Mouse (Mus musculus): ENCODE data around the gene Gcm1. TPM values are rescaled to one million over a fixed set of nuclear protein-coding genes. Genes with fewer than 3 reads are reported as not detected.

The Gcm1 gene
- total and polyA plus RNA-seq, 2 experiments from 2014 or later: not detected

GRCm38 (mm10) chr9:78045171-78045570 is 6.6 kb upstream of the Gcm1 start:
- 68% methylated on average over 6 of the region's 6 CpGs for WGBS
- ATAC-seq (no peak), DNase-seq (no peak)
- H3K9me3 ChIP-seq (ENCODE audit: low read length): no peaks in the 10 kb centered on the region
- no peaks in the 10 kb centered on the region for H3K36me3 ChIP-seq (ENCODE audit: insufficient read depth)
- no peak overlapping the region for H3K9ac ChIP-seq
- H3K27ac ChIP-seq (ENCODE audit: low read depth, low read length): no peak overlapping the region
- TF ChIP-seq CTCF (IDR thresholded peaks at IDR 0.05; ENCODE audit: low read depth): no peak
- no peaks in the 10 kb centered on the region for H3K27me3 ChIP-seq (ENCODE audit: insufficient read depth, low read length)
- no peaks in the 10 kb centered on the region for H3K4me1 ChIP-seq (ENCODE audit: insufficient read depth)
- no peak overlapping the region for H3K4me3 ChIP-seq (ENCODE audit: low read depth, low read length)
- no peak overlapping the region for H3K4me2 ChIP-seq (ENCODE audit: low read depth)

- Histone ChIP-seq H3K4me1 (ENCODE audit: insufficient read depth) (no peaks in the 10 kb centered on the region), H3K36me3 (ENCODE audit: insufficient read depth) (no peaks in the 10 kb centered on the region)
- no peak for ATAC-seq
These were observed 5.0 kb upstream of the Gcm1 start for GRCm38 (mm10) chr9:78046755-78047154.

GRCm38 (mm10) chr9:78050452-78050970 is 1.2 kb upstream of the Gcm1 start:
- Histone ChIP-seq H3K27me3 (ENCODE audit: insufficient read depth, low read length) (no peaks in the 10 kb centered on the region), H3K36me3 (ENCODE audit: insufficient read depth) (no peaks in the 10 kb centered on the region), H3K9ac (no peak overlapping the region), H3K9me3 (ENCODE audit: low read length) (no peaks in the 10 kb centered on the region), H3K4me3 (ENCODE audit: low read depth, low read length) (no peak overlapping the region), H3K4me2 (ENCODE audit: low read depth) (no peak overlapping the region), H3K4me1 (ENCODE audit: insufficient read depth) (no peaks in the 10 kb centered on the region), H3K27ac (ENCODE audit: low read depth, low read length) (no peak overlapping the region)
- DNase-seq (no peak), ATAC-seq (no peak)
- 68% methylated on average over 5 of the region's 5 CpGs for WGBS
- TF ChIP-seq CTCF (IDR thresholded peaks at IDR 0.05; ENCODE audit: low read depth): no peak

More at GRCm38 (mm10) chr9:78046755-78047154, 5.0 kb upstream of the Gcm1 start:
- Histone ChIP-seq H3K9me3 (ENCODE audit: low read length) (no peaks in the 10 kb centered on the region), H3K4me3 (ENCODE audit: low read depth, low read length) (no peak overlapping the region), H3K27me3 (ENCODE audit: insufficient read depth, low read length) (no peaks in the 10 kb centered on the region), H3K9ac (no peak overlapping the region), H3K4me2 (ENCODE audit: low read depth) (no peak overlapping the region), H3K27ac (ENCODE audit: low read depth, low read length) (no peak overlapping the region)
- whole genome bisulfite sequencing: 64% methylated on average over 20 of the region's 20 CpGs
- TF ChIP-seq CTCF (IDR thresholded peaks at IDR 0.05; ENCODE audit: low read depth): no peak
- no peak for DNase-seq

GRCm38 (mm10) chr9:78053821-78054220 is 2.1 kb downstream of the Gcm1 start:
- DNase-seq: no peak
- ATAC-seq: no peak
- Histone ChIP-seq H3K36me3 (ENCODE audit: insufficient read depth) (no peaks in the 10 kb centered on the region), H3K4me2 (ENCODE audit: low read depth) (no peak overlapping the region), H3K27me3 (ENCODE audit: insufficient read depth, low read length) (no peaks in the 10 kb centered on the region), H3K4me1 (ENCODE audit: insufficient read depth) (no peaks in the 10 kb centered on the region), H3K9ac (no peak overlapping the region), H3K9me3 (ENCODE audit: low read length) (no peaks in the 10 kb centered on the region), H3K27ac (ENCODE audit: low read depth, low read length) (no peak overlapping the region), H3K4me3 (ENCODE audit: low read depth, low read length) (no peak overlapping the region)
- TF ChIP-seq CTCF (IDR thresholded peaks at IDR 0.05; ENCODE audit: low read depth): no peak
- 78% methylated on average over 8 of the region's 8 CpGs for WGBS

DNA sequence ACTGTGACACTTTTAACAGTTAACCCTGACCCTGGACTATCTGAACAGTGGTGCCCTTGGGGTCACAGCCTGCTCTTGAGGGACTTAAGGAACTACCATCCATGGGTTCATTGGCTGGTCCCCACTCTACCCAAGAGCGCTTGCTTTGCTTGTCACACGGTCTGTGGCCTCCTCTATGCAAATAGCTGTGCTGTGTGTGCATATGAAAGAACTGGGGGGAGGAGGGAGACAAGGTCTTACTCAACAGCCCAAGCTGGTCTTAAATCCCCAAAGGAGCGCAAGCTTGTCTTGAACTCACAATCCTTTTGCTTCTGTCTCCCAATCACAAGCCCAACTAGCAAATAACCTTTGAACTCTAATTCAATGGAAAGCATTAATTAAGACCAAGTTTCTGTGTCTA is 2.6 kb downstream of the Gcm1 start:
- no peaks in the 10 kb centered on the region for H3K36me3 ChIP-seq (ENCODE audit: insufficient read depth)
- H3K27me3 ChIP-seq (ENCODE audit: insufficient read depth, low read length): no peaks in the 10 kb centered on the region
- DNase-seq (no peak), ATAC-seq (no peak)
- no peaks in the 10 kb centered on the region for H3K4me1 ChIP-seq (ENCODE audit: insufficient read depth)
- no peak overlapping the region for H3K9ac ChIP-seq
- no peak overlapping the region for H3K27ac ChIP-seq (ENCODE audit: low read depth, low read length)
- no peak for TF ChIP-seq CTCF (IDR thresholded peaks at IDR 0.05; ENCODE audit: low read depth)
- no peak overlapping the region for H3K4me2 ChIP-seq (ENCODE audit: low read depth)
- no peaks in the 10 kb centered on the region for H3K9me3 ChIP-seq (ENCODE audit: low read length)
- WGBS: 85% methylated on average over 3 of the region's 3 CpGs
- no peak overlapping the region for H3K4me3 ChIP-seq (ENCODE audit: low read depth, low read length)

DNA sequence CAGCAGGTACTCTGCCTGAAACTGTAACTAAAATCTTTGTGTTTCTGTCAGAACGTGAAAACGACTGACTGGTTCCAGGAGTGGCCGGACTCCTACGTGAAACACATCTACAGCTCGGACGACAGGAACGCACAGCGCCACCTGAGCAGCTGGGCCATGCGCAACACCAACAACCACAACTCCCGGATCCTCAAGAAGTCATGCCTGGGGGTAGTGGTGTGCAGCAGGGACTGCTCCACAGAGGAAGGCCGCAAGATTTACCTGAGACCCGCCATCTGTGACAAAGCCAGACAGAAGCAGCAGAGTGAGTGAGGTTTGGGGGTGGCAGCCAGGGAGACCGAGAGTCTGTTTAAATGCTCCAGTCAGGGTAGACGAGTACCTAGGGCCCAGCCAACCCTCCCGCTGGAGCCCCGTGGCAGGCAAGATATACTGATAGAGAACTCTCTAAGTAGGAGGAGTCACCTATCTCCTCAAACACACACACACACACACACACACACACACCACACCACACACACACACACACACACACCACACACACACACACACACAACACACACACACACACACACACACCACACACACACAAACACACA is 7.9 kb downstream of the Gcm1 start:
- DNase-seq (no peak), ATAC-seq (no peak)
- TF ChIP-seq CTCF (IDR thresholded peaks at IDR 0.05; ENCODE audit: low read depth): no peak
- no peaks in the 10 kb centered on the region for H3K4me1 ChIP-seq (ENCODE audit: insufficient read depth)
- H3K36me3 ChIP-seq (ENCODE audit: insufficient read depth): no peaks in the 10 kb centered on the region
- no peak overlapping the region for H3K4me2 ChIP-seq (ENCODE audit: low read depth)
- H3K4me3 ChIP-seq (ENCODE audit: low read depth, low read length): no peak overlapping the region
- WGBS: 87% methylated on average over 16 of the region's 16 CpGs
- no peaks in the 10 kb centered on the region for H3K27me3 ChIP-seq (ENCODE audit: insufficient read depth, low read length)
- H3K27ac ChIP-seq (ENCODE audit: low read depth, low read length): no peak overlapping the region
- no peak overlapping the region for H3K9ac ChIP-seq
- H3K9me3 ChIP-seq (ENCODE audit: low read length): no peaks in the 10 kb centered on the region

- ATAC-seq (no peak), DNase-seq (no peak)
- Histone ChIP-seq H3K27ac (ENCODE audit: low read depth, low read length) (no peak overlapping the region), H3K4me3 (ENCODE audit: low read depth, low read length) (no peak overlapping the region), H3K4me1 (ENCODE audit: insufficient read depth) (no peaks in the 10 kb centered on the region), H3K36me3 (ENCODE audit: insufficient read depth) (no peaks in the 10 kb centered on the region), H3K4me2 (ENCODE audit: low read depth) (no peak overlapping the region), H3K9me3 (ENCODE audit: low read length) (no peaks in the 10 kb centered on the region), H3K9ac (no peak overlapping the region), H3K27me3 (ENCODE audit: insufficient read depth, low read length) (no peaks in the 10 kb centered on the region)
- TF ChIP-seq CTCF (IDR thresholded peaks at IDR 0.05; ENCODE audit: low read depth): no peak
- 81% methylated on average over 9 of the region's 9 CpGs for WGBS
These were observed 10.7 kb downstream of the Gcm1 start for GRCm38 (mm10) chr9:78062392-78062791.
